Mouse (Mus musculus) macrophage (primary cell): ENCODE results near the gene Opalin. TPM values are rescaled to one million over a fixed set of nuclear protein-coding genes. Genes with fewer than 3 reads are reported as not detected.

Source experiments
- H3K27ac ChIP-seq: fragments of 350-480 bp; formaldehyde crosslinking; 2 replicates; pipeline ENCODE4 v1.9.0; 2021
- H3K36me3 ChIP-seq: fragments of 350-480 bp; formaldehyde crosslinking; 2 replicates; pipeline ENCODE4 v1.9.0; 2021; ENCODE audit errors: inconsistent target
- H3K4me3 ChIP-seq: fragments of 350-480 bp; formaldehyde crosslinking; 2 replicates; pipeline ENCODE4 v1.9.0; 2021; ENCODE audit errors: inconsistent target
- H3K79me2 ChIP-seq: fragments of 350-480 bp; formaldehyde crosslinking; 2 replicates; pipeline ENCODE4 v1.9.0; 2021; ENCODE audit errors: inconsistent target
- WGBS: methylation state at CpG from one replicate; pipeline ENCODE4 v1.1.7; 2026; ENCODE audit warnings: inconsistent platforms; ENCODE audit not compliant: missing documents; 5-methylcytosine and 5-hydroxymethylcytosine counted together
- polyA plus RNA-seq: library from polyadenylated mRNA; stranded (reverse); fragments of 250-400 nt; gene quantifications from 3 replicates; pipeline ENCODE4 v1.2.4, GENCODE M21; 2018; ENCODE audit warnings: inconsistent platforms
- total RNA-seq, 78 experiments: library from RNA; depleted of rRNA; stranded (reverse); fragments of 250-400 nt; gene quantifications; 1 replicate in 9 of 78; 2 replicates in 24 of 78; 3 replicates in 43 of 78; 4 replicates in 2 of 78; pipeline ENCODE4 v1.2.4; 2018; ENCODE audit warnings: inconsistent platforms in 56 of 78

The Opalin gene
- total RNA-seq (2018; cell fraction: chromatin; rRNA removed), result not detected
- total RNA-seq (2018; cell fraction: cytosol; rRNA removed), result not detected
- not detected for total RNA-seq (2018; cell fraction: nucleus; rRNA removed)
- not detected in 3 replicates for polyA plus RNA-seq

- Histone ChIP-seq H3K79me2 (no peaks in the 10 kb centered on the region), H3K27ac (no peak within 1 kb of the TSS), H3K4me3 (no peak within 1 kb of the TSS), H3K36me3 (no peaks in the 10 kb centered on the region)
- 85% methylated on average over 3 of the region's 3 CpGs for WGBS
Observed at GRCm38 (mm10) chr19:41076906-41077305, at the start of gene Opalin. Gene Opalin, minus strand, starts transcription at chr19:41077113.

DNA sequence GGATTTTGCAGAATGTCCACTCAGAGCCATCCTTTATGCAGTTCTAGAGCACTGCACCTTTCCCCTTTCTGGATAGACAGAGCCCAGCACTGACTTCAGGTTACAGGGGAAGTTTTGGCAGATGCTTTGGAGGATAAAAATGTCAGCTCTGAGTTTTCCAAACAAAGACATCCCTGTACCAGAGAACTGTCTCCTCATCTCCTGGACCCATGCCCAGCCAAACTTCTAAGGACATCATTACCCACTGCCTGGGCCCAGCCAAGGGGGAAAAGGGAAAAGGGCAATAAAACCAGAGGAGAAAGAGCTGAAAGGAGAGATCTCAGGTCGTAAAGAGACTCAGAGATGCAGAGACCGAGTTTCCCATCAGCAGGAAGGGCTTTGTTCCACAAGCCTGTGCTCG is 46.1 kb upstream of the Opalin start:
- 55% methylated on average over 3 of the region's 3 CpGs for WGBS
- H3K36me3 ChIP-seq, result no peaks in the 10 kb centered on the region
- no peak overlapping the region for H3K27ac ChIP-seq
- H3K79me2 ChIP-seq, result no peaks in the 10 kb centered on the region
- no peak overlapping the region for H3K4me3 ChIP-seq

DNA sequence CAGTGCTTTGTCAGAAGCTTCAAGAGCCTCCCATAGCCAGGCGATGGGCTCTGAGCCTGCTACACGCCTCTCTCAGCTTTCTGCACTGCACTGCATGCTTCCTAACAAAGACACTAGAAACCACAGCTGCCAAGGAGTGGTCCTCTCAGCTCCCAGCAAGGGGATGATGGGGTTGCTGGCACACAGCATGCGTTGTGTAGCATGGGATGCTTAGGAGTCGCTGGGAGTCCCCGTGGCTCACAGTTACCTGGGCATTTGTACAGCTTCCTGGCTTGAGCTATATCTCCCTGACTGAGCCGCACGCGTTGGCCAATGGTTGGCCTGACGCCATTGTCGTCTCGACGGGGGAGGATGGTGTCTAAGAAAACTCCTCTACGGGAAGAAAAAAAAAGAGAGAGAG is 43.0 kb upstream of the Opalin start:
- WGBS, result 97% methylated on average over 13 of the region's 13 CpGs
- Histone ChIP-seq H3K4me3 (no peak overlapping the region), H3K36me3 (no peaks in the 10 kb centered on the region)

DNA sequence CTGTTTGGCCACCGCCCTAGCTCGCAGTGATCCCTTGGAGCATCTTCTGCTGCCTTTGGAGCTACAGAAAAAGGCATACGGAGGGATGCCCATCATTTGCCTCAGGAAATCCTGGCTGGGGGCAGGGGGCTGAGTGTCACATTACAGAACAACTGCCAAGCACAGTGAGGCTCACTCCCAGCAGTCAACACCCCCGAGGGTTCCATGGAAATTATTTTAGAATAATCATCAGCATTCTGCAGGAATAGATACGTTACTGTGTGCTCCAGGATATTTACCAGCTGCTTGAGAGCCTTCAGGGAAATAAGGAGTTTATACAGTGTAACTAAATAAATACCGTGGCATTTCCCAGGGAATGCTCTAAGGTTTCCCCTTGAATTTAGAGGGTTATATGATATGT is 41.4 kb upstream of the Opalin start:
- 70% methylated on average over 6 of the region's 6 CpGs for WGBS
- no peak overlapping the region for H3K4me3 ChIP-seq

More for the DNA sequence above, 43.0 kb upstream of the Opalin start:
- Histone ChIP-seq H3K79me2 (no peaks in the 10 kb centered on the region), H3K27ac (no peak overlapping the region)

DNA sequence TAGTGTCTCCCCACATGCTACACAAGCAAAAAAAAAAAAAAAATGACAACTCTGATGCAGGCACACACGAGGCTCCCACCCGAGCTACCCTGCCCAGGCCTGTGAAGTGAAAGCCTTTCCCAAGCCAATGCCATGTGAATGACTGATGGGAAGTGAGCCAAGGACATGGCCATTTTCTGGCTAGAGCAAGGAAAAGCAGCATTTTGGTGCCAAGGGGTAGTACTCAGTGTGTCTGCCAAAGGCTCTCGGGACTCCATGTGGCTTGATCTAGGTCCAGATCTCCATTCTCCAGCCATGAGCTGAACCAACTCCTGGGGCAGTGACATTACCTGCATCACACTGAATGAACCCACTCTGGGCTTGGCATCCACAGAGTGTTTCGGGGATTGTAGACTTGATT is 40.4 kb upstream of the Opalin start:
- Histone ChIP-seq H3K4me3 (no peak overlapping the region), H3K79me2 (no peaks in the 10 kb centered on the region), H3K27ac (no peak overlapping the region), H3K36me3 (no peaks in the 10 kb centered on the region)
- 91% methylated on average over 4 of the region's 4 CpGs for WGBS

More for the DNA sequence above, 41.4 kb upstream of the Opalin start:
- Histone ChIP-seq H3K79me2 (no peaks in the 10 kb centered on the region), H3K27ac (no peak overlapping the region), H3K36me3 (no peaks in the 10 kb centered on the region)

- WGBS, result 37% methylated on average over 5 of the region's 5 CpGs
- H3K36me3 ChIP-seq, result no peaks in the 10 kb centered on the region
- no peaks in the 10 kb centered on the region for H3K79me2 ChIP-seq
- no peak overlapping the region for H3K27ac ChIP-seq
- no peak overlapping the region for H3K4me3 ChIP-seq
Observed at GRCm38 (mm10) chr19:41114611-41115010, 37.7 kb upstream of the Opalin start.

DNA sequence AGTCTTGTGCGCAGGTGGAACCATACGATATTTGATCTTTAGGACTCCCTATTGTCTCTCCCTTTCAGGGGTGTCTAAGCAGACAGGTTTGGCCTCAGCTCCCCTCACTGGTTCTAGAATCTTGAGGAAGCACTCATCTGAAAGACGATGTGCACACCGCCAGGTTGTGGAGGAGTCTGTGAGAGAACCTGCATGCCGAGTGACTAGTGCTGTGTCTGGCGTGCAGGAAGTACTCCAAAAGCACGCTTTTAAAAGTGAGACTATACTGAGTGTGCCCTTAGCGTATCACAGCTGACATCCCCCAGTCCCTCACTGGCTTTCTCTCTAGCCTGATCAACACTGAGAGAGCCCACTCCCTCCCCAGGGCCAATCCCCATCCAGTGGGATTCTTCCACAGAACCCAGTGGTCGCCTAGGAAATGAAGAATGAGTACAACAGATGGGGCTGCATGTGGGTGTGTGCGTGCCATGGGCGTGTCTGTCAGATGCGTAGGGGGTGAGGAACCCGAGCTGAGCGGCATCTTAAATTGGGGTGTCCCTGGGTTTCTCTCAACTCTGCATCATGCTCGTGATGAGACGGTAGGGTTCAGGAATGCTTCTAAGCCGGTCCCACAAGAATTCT is 37.1 kb upstream of the Opalin start:
- Histone ChIP-seq H3K36me3 (no peaks in the 10 kb centered on the region), H3K79me2 (no peaks in the 10 kb centered on the region), H3K27ac (no peak overlapping the region), H3K4me3 (no peak overlapping the region)
- 80% methylated on average over 17 of the region's 17 CpGs for WGBS

- whole genome bisulfite sequencing, result 30% methylated on average over 6 of the region's 6 CpGs
- Histone ChIP-seq H3K27ac (no peak overlapping the region), H3K79me2 (no peaks in the 10 kb centered on the region), H3K4me3 (no peak overlapping the region), H3K36me3 (no peaks in the 10 kb centered on the region)
Observed at GRCm38 (mm10) chr19:41112609-41113008, 35.7 kb upstream of the Opalin start.

- Histone ChIP-seq H3K79me2 (no peaks in the 10 kb centered on the region), H3K27ac (no peak overlapping the region), H3K36me3 (no peaks in the 10 kb centered on the region), H3K4me3 (no peak overlapping the region)
- WGBS, result 69% methylated on average over 5 of the region's 5 CpGs
Observed at GRCm38 (mm10) chr19:41109991-41110390, 33.1 kb upstream of the Opalin start.

DNA sequence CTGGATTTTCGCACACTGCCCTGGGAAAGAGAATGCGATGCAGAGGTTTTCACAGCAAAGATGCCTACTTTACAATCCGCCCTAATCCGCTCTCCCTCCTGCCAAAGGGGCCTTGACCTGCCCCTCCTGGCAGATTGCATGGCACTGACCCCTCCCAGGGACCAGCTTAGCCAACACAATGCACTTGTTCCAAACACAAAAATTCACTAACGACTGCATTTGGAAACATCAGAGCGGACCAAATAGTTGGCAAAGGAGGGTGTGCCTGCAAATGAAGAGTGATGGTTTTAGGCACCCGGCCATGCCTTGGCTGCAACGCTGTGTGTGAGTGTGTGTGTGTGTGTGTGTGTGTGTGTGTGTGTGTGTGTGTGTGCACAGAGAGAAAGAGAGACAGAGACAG is 32.6 kb upstream of the Opalin start:
- Histone ChIP-seq H3K4me3 (no peak overlapping the region), H3K79me2 (no peaks in the 10 kb centered on the region), H3K27ac (no peak overlapping the region), H3K36me3 (no peaks in the 10 kb centered on the region)
- 88% methylated on average over 8 of the region's 8 CpGs for WGBS

GRCm38 (mm10) chr19:41108666-41109065 is 31.8 kb upstream of the Opalin start:
- no peaks in the 10 kb centered on the region for H3K79me2 ChIP-seq
- WGBS, result 94% methylated on average over 7 of the region's 7 CpGs
- no peaks in the 10 kb centered on the region for H3K36me3 ChIP-seq
- no peak overlapping the region for H3K4me3 ChIP-seq
- H3K27ac ChIP-seq, result no peak overlapping the region

GRCm38 (mm10) chr19:41107530-41107929 is 30.6 kb upstream of the Opalin start:
- Histone ChIP-seq H3K27ac (no peak overlapping the region), H3K79me2 (no peaks in the 10 kb centered on the region), H3K4me3 (no peak overlapping the region), H3K36me3 (no peaks in the 10 kb centered on the region)
- WGBS, result 70% methylated on average over 8 of the region's 8 CpGs

- 63% methylated on average over 8 of the region's 8 CpGs for WGBS
Observed at GRCm38 (mm10) chr19:41104922-41105321, 28.0 kb upstream of the Opalin start.

DNA sequence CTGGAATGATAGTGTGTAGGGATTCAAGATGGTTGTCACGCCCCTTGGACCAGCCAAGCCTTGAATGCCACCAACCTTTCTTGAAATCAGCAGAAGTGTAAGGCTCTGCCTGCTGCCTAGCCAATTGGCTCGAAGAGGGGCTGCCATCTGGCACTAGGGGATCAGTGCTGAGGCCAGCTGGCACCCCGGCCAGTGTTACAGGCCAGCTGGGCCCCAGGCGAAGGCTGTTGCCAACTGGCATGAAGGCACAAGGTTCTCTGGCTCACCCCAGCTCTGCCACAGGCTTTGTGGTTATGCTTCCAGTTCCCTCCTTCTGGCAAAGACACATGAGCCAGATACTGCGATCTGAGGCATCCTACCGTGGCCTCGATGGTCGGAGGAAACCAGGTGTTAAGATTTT is 24.5 kb upstream of the Opalin start:
- no peaks in the 10 kb centered on the region for H3K79me2 ChIP-seq
- H3K27ac ChIP-seq, result no peak overlapping the region
- H3K4me3 ChIP-seq, result no peak overlapping the region
- 78% methylated on average over 8 of the region's 8 CpGs for WGBS
- no peaks in the 10 kb centered on the region for H3K36me3 ChIP-seq

More at GRCm38 (mm10) chr19:41104922-41105321, 28.0 kb upstream of the Opalin start:
- no peaks in the 10 kb centered on the region for H3K79me2 ChIP-seq
- no peak overlapping the region for H3K4me3 ChIP-seq
- H3K36me3 ChIP-seq, result no peaks in the 10 kb centered on the region
- H3K27ac ChIP-seq, result no peak overlapping the region

GRCm38 (mm10) chr19:41100863-41101262 is 23.9 kb upstream of the Opalin start:
- no peaks in the 10 kb centered on the region for H3K36me3 ChIP-seq
- 89% methylated on average over 7 of the region's 7 CpGs for WGBS
- no peaks in the 10 kb centered on the region for H3K79me2 ChIP-seq
- no peak overlapping the region for H3K4me3 ChIP-seq
- H3K27ac ChIP-seq, result no peak overlapping the region

- H3K4me3 ChIP-seq, result no peak overlapping the region
- WGBS, result 80% methylated on average over 4 of the region's 4 CpGs
- H3K27ac ChIP-seq, result no peak overlapping the region
- no peaks in the 10 kb centered on the region for H3K79me2 ChIP-seq
- no peaks in the 10 kb centered on the region for H3K36me3 ChIP-seq
Observed at GRCm38 (mm10) chr19:41097038-41097437, 20.1 kb upstream of the Opalin start.
